Mouse (Mus musculus): Measurements from ENCODE around the gene Scaf1. TPM values are rescaled to one million over a fixed set of nuclear protein-coding genes. Genes with fewer than 3 reads are reported as not detected.

The Scaf1 gene
- polyA plus RNA-seq, 1 experiment from 2014 or later = 32.4 TPM

DNA sequence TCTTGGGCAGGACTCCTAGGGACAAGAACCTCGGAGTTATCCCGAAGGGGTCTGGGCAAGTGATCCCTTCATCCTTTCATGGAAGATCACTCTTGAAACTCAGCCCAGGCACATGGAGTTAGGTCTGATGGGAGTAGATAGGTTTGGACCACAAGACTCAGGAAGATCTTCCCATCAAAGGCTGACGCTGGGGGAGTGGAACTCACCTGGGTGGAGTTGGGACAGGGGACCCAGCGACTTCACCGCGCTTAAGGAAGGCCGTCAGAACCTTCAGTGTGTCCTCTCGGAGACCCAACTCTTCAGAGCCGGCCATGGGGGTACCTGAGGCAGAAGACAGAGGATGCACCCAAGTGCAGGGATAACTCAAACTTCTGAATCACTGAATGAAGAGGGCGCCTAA lies 19.5 kb downstream of the Scaf1 start:
- peak overlapping the region; percentile 92 for H3K27ac ChIP-seq

DNA sequence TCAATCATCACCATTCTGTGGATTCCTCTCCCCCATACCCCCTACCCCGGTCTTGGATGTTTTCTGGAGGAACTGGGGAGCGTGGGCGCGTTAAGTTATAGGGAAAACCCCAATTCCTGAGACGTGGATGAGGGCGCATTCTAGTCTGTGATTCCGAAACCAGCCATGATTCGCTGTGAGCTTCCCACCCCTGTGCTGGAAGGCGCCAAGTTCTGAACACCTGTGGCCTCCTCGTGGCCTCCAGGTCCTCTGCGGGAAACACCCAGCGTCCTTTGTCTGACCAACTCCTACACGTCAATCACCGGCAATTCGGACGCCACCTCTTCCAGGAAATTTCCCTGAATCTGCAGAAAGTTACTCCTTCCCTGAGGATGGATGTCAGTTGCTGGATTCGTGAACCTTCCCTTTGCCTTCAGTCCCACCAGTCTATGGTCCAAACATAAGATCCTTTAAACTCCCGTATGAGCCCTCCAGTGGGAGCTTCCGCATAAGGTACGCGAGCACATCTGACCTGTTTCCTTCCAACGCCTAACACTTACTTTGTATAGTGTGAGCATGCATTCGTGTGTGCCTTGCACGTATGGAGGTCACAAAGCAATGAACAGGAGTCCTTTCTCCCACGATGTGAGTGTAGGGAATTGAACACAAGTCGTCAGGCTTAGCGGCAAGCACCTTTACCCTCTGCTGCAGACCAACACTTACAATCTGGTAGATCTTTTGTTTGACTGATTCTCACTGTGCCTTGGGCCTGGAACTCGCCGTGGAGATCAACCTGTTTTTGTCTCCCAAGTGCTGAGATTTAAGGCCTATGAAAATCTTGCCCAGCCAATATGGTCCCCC lies 29.1 kb downstream of the Scaf1 start:
- H3K36me3 ChIP-seq = peaks cover 14% of the 10 kb centered on the region
- peak; percentile 12; the same call in 1 of the 2 replicates for ATAC-seq (ENCODE audit: insufficient read depth, low FRiP score, low read depth)
- H3K27me3 ChIP-seq (replicated peaks) = no peaks in the 10 kb centered on the region
- under 1% methylated on average over 29 of the region's 29 CpGs for whole genome bisulfite sequencing
- peak overlapping the region; percentile 62 for H3K9ac ChIP-seq
- H3K9me3 ChIP-seq = no peaks in the 10 kb centered on the region
- peak overlapping the region; percentile 96 for H3K27ac ChIP-seq
- H3K4me1 ChIP-seq = peaks cover 33% of the 10 kb centered on the region
- peak overlapping the region; percentile 68 for H3K4me2 ChIP-seq
- H3K4me3 ChIP-seq (replicated peaks) = peak overlapping the region; percentile 73

More for the DNA sequence above, 19.5 kb downstream of the Scaf1 start:
- ATAC-seq (ENCODE audit: insufficient read depth, low FRiP score, low read depth) = no peak
- peaks cover 20% of the 10 kb centered on the region for H3K4me1 ChIP-seq
- WGBS = 13% methylated on average over 10 of the region's 10 CpGs
- H3K4me3 ChIP-seq (replicated peaks) = peak overlapping the region; percentile 83
- H3K9ac ChIP-seq = peak overlapping the region; percentile 86
- no peaks in the 10 kb centered on the region for H3K27me3 ChIP-seq (replicated peaks)
- H3K4me2 ChIP-seq = peak overlapping the region; percentile 83
- H3K36me3 ChIP-seq = peaks cover 26% of the 10 kb centered on the region
- H3K9me3 ChIP-seq = no peaks in the 10 kb centered on the region

DNA sequence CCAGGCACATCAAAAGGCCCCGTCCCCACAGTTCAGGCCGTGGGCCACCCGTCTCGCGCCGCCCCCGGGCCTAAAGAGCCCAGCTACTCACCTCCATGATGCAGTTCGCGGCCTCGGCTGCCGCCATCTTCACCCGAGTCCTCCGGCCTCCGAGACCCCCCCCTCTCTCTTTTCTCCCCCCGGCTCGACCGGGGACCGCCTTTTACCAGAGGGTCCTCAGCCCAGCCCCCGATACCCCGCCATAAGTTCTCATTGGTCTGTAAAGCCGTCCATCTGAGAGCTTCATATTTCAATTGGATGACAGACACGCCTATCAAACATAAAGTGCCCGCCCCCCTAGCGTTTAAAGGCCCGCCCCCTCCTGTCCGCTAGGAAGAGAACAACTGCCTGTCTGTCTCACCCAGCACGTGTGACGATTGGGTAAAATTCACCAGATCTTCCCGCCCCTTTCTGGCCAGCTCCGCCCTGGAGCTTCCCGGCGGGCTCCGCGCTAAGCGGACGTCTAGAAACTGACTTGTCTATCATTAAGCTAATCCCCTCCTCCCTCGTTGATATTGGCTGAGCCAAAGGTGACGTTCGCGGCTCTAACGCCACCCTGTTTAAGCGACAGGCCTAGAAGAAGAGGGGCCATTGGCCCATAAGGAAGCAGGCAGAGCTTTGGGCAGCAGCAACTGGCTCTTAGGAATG lies 29.8 kb downstream of the Scaf1 start, which contains the start of gene Prmt1:
TSS of gene Prmt1 (minus strand) at position 377 of the 687 bp plus-strand sequence.
- H3K9ac ChIP-seq = peak within 1 kb of the TSS; percentile 87
- H3K36me3 ChIP-seq = peaks cover 22% of the 10 kb centered on the region
- H3K27me3 ChIP-seq (replicated peaks) = no peaks in the 10 kb centered on the region
- under 1% methylated on average over 42 of the region's 42 CpGs for WGBS
- peak within 1 kb of the TSS; percentile 68 for H3K4me2 ChIP-seq
- ATAC-seq (ENCODE audit: insufficient read depth, low FRiP score, low read depth) = peak; percentile 96
- H3K9me3 ChIP-seq = no peaks in the 10 kb centered on the region
- H3K4me1 ChIP-seq = peaks cover 33% of the 10 kb centered on the region
- peak within 1 kb of the TSS; percentile 96 for H3K27ac ChIP-seq
- peak within 1 kb of the TSS; percentile 73 for H3K4me3 ChIP-seq (replicated peaks)

DNA sequence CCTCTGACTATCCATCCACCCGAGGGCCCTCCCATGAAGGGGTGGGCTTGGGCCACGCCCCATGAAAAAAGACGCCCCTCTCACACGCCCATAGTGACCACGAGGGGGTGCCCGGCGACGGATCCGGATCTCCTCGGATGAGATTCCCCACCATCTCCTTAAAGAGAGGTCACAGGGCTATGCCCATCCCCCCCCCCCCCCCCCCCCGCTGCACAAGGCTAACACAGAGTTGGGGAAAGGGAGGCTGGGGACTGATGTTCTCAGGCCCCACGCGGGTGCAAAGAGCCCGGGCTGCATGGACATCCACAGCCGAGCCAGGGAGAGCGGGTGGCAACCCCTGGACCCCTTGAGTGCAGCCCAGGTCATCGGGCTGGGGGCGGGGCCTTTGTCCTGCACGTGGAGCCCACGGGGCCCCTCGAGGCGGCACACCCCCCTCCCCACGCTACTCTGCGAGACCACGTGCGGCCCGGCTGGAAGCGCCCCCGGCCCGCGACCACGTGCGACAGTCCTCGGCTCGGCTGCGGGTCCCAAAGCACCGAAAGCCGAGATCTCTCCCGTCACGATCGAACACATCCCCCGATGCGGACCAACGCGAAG lies 30.5 kb downstream of the Scaf1 start:
- ATAC-seq (ENCODE audit: insufficient read depth, low FRiP score, low read depth) = no peak
- H3K9ac ChIP-seq = peak overlapping the region; percentile 87
- no peaks in the 10 kb centered on the region for H3K9me3 ChIP-seq
- H3K27ac ChIP-seq = peak overlapping the region; percentile 91
- WGBS = under 1% methylated on average over 44 of the region's 45 CpGs
- H3K4me3 ChIP-seq (replicated peaks) = peak overlapping the region; percentile 73
- H3K4me1 ChIP-seq = peaks cover 33% of the 10 kb centered on the region
- H3K27me3 ChIP-seq (replicated peaks) = no peaks in the 10 kb centered on the region
- peaks cover 25% of the 10 kb centered on the region for H3K36me3 ChIP-seq
- H3K4me2 ChIP-seq = peak overlapping the region; percentile 62

DNA sequence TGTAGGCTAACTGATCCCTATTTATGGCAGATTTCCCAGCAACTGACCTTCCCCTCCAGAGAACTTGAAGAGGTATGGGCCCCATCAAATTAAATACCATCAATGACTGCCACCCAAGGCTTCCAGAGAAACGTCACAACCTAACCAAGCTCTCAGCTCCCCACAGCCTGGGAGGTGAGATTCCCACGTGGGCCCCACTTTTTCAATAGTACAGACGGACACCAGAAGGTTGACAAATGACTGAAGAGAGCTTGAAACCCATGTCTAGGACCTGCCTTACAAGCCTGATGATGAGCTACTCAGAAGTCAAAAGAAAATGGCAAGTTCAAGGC lies 31.4 kb downstream of the Scaf1 start:
- no peaks in the 10 kb centered on the region for H3K9me3 ChIP-seq
- peak overlapping the region; percentile 62 for H3K4me2 ChIP-seq
- peaks cover 28% of the 10 kb centered on the region for H3K36me3 ChIP-seq
- H3K4me1 ChIP-seq = peaks cover 33% of the 10 kb centered on the region
- H3K27ac ChIP-seq = peak overlapping the region; percentile 40; the same call in 1 of the 2 replicates
- ATAC-seq (ENCODE audit: insufficient read depth, low FRiP score, low read depth) = no peak
- H3K27me3 ChIP-seq (replicated peaks) = no peaks in the 10 kb centered on the region
- H3K9ac ChIP-seq = no peak overlapping the region
- H3K4me3 ChIP-seq (replicated peaks) = peak overlapping the region; percentile 73
- WGBS = 36% methylated on average over 3 of the region's 3 CpGs

DNA sequence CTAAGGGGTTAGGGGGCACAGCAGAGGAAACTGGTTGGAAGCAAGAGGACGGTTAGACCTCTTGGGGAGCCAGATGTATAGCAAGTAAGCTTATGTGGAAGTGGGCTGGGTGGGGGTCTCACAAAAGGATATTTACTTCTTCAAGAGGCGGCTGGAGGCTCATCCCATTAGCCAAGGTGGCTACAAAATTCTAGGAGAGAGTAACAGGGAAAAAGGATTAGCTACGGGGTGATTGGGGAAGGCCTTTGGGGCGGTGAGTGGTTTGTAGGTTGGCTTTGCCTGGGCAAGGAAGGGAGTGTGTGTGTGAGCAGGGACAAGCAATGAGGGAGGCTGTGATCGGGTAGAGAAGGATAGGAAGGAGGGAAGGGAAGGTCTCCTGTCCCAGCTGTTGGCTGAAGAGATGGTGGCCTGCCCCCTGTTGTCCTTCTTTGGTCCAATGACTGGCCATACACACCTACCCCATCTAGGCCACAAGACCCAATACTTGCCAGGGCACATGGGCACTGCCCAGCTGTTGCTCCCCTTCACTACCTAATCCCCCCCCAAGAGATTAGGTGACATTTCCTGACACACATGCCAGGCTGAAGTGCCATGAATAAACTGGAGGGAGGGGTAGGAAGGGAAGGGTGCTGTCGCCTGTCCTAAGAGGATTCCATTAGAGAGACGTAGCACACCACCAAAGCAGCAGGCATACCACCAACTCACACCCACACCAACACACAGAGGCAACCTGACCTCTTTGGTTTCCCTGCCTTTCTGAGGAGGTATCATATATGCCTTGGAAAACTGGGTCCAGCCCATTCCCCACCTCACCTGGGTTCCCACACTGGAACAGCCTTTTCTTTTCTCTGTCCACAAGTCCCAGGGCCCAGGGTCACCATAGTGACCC lies 32.0 kb downstream of the Scaf1 start:
- no peak for ATAC-seq (ENCODE audit: insufficient read depth, low FRiP score, low read depth)
- Histone ChIP-seq H3K27ac (peak overlapping the region; percentile 40), H3K4me1 (peaks cover 33% of the 10 kb centered on the region), H3K9ac (no peak overlapping the region), H3K4me2 (peak overlapping the region; percentile 62), H3K9me3 (no peaks in the 10 kb centered on the region), H3K4me3 (replicated peaks) (peak overlapping the region; percentile 73; the same call in 1 of the 2 replicates), H3K36me3 (peaks cover 33% of the 10 kb centered on the region), H3K27me3 (replicated peaks) (no peaks in the 10 kb centered on the region)
- 74% methylated on average over 7 of the region's 7 CpGs for WGBS

DNA sequence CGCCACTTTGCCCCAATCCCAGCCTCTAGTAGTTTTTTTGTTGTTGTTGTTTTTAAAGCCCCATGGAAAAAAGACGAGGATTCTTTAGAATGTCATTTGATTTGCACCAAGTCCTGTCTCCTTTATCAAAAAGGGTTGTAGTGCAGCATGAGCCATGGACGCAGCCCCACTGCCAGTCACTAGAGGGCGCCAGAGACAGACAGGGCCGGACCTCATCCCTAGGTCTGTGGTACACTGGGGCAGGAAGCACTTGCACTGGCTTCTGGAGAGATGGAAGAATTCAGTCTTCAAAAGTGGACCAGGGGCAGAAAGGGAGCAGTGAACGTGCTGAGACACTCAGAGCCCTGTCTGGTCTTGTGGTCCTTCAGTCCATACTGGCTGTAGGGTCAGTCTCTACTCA lies 33.1 kb downstream of the Scaf1 start:
- no peaks in the 10 kb centered on the region for H3K9me3 ChIP-seq
- no peaks in the 10 kb centered on the region for H3K27me3 ChIP-seq (replicated peaks)
- H3K36me3 ChIP-seq = peaks cover 43% of the 10 kb centered on the region
- WGBS = 30% methylated on average over 6 of the region's 6 CpGs
- H3K4me3 ChIP-seq (replicated peaks) = no peak overlapping the region
- no peak overlapping the region for H3K9ac ChIP-seq
- H3K27ac ChIP-seq = peak overlapping the region; percentile 24; the same call in 1 of the 2 replicates
- ATAC-seq (ENCODE audit: insufficient read depth, low FRiP score, low read depth) = no peak
- H3K4me1 ChIP-seq = peaks cover 28% of the 10 kb centered on the region
- no peak overlapping the region for H3K4me2 ChIP-seq

DNA sequence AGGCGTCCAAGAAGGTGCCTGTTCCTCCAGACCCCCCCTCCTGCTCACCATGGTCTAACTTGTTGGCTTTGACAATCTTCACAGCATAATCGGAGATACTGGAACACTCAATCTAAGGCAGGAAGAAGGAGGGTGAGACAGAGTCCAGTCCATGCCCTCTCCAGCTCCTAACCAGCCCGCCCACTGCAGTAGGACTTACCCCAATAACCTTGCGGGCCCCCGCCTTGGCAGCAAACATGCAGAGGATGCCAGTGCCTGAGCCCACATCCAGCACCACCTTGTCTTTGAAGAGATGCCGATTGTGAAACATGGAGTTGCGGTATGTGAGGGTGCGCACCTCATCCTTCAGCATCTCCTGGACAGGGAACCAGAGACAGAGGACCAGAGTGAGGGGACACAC lies 34.6 kb downstream of the Scaf1 start:
- Histone ChIP-seq H3K27ac (no peak overlapping the region), H3K4me2 (no peak overlapping the region), H3K9ac (no peak overlapping the region), H3K36me3 (peaks cover 57% of the 10 kb centered on the region), H3K4me1 (peaks cover 23% of the 10 kb centered on the region), H3K9me3 (no peaks in the 10 kb centered on the region), H3K27me3 (replicated peaks) (no peaks in the 10 kb centered on the region), H3K4me3 (replicated peaks) (no peak overlapping the region)
- ATAC-seq (ENCODE audit: insufficient read depth, low FRiP score, low read depth) = no peak
- 90% methylated on average over 8 of the region's 8 CpGs for WGBS

DNA sequence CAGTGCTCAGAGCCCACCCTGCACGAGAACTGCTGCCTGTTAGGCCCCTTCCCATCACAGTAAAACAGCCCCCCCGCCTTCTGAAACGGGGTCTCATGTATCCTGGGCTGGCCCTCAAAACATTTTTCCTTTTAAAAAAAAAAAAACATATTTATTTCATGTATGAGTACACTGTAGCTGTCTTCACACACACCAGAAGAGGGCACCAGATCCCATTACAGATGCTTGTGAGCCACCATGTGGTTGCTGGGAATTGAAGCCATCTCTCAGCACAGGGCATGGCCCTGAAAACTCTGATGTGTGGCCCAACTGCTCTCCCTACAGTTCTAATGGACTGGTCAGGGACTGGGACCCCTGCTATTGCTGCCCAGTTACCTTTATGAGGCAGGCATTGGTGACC lies 37.9 kb downstream of the Scaf1 start:
- Histone ChIP-seq H3K4me2 (no peak overlapping the region), H3K27me3 (replicated peaks) (no peaks in the 10 kb centered on the region), H3K36me3 (peaks cover 66% of the 10 kb centered on the region), H3K9ac (no peak overlapping the region), H3K27ac (no peak overlapping the region), H3K9me3 (no peaks in the 10 kb centered on the region), H3K4me1 (peaks cover 16% of the 10 kb centered on the region), H3K4me3 (replicated peaks) (no peak overlapping the region)
- no peak for ATAC-seq (ENCODE audit: insufficient read depth, low FRiP score, low read depth)
- 83% methylated on average over 3 of the region's 3 CpGs for WGBS

DNA sequence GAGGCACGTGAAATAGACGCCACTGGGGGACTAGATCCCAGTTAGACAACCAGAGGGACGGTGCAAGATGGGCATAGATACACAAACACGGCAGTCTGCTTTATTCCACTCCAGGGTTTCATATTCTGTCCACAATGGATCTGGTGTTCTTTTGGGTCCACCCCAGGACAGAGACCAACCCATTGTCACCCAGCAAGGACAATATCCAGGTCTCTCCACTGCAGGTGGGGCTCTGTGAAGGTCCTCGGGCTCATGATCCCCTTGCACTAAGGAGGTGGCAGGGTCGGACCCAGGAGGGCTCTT lies 41.1 kb downstream of the Scaf1 start:
- no peak for ATAC-seq (ENCODE audit: insufficient read depth, low FRiP score, low read depth)
- no peaks in the 10 kb centered on the region for H3K27me3 ChIP-seq (replicated peaks)
- H3K4me1 ChIP-seq = peaks cover 27% of the 10 kb centered on the region
- peak overlapping the region; percentile 91; the same call in 1 of the 2 replicates for H3K27ac ChIP-seq
- H3K36me3 ChIP-seq = peaks cover 41% of the 10 kb centered on the region
- H3K4me2 ChIP-seq = peak overlapping the region; percentile 71
- 0 out of 2 replicates have a peak overlapping the region, but pooled peaks have one; percentile 5 for H3K4me3 ChIP-seq (replicated peaks)
- 20% methylated on average over 6 of the region's 6 CpGs for WGBS
- no peak overlapping the region for H3K9ac ChIP-seq
- no peaks in the 10 kb centered on the region for H3K9me3 ChIP-seq
